Mouse (Mus musculus): Measurements from ENCODE around the gene Hs3st5.

Hs3st5 gene

GRCm38 (mm10) chr10:36506727-36507555 is at the start of gene Hs3st5:
TSS of gene Hs3st5 (plus strand) at chr10:36506814.
- under 1% methylated on average over 71 of the region's 71 CpGs for WGBS

GRCm38 (mm10) chr10:36468664-36469063 is 38.0 kb upstream of the Hs3st5 start:
- WGBS = 91% methylated on average over 3 of the region's 3 CpGs

GRCm38 (mm10) chr10:36471135-36471534 is 35.5 kb upstream of the Hs3st5 start:
- WGBS = 56% methylated on average over 3 of the region's 3 CpGs

- WGBS = 74% methylated on average over 3 of the region's 3 CpGs
Measured at GRCm38 (mm10) chr10:36474834-36475233, 31.8 kb upstream of the Hs3st5 start.

- 80% methylated on average over 4 of the region's 4 CpGs for WGBS
Measured at GRCm38 (mm10) chr10:36477543-36477942, 29.1 kb upstream of the Hs3st5 start.

DNA sequence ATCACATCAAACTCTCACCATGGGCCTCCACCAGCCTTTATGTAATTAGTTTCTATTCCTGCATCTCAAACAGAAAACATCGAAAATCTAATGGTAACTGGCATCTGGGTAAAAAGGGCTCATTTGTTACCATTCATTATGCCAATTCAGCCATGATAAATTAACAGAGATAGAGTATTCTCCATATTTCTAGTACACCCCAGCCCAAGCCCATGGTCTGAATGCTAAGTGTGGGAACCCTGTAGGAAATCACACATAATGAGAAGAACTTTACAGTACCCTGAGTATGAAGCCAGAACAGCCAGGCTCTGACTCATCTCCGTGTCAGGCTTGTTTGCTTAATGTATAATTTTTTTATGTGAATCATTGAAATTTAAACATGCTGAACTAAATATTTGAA is 23.3 kb upstream of the Hs3st5 start:
- WGBS = 60% methylated on average over 2 of the region's 2 CpGs

DNA sequence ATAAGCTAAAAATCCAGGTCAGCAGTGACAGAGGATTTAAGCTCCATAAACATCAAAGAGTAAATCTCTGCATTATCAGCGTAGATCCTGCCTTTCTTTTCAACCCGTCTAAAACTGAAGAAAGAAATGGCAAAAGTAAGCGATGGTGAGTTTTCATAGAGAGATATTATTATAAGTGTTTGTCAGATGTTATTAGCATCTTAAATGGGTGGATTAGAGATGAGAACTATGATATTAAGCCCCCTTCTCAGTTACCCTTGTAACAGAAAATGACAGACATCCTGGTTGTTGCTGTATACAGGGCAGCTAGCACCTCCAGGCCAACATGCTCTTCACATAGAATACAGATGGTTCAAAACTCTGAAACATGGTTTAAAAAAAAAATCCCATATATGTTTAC is 22.6 kb upstream of the Hs3st5 start:
- WGBS = 86% methylated on average over 3 of the region's 3 CpGs

DNA sequence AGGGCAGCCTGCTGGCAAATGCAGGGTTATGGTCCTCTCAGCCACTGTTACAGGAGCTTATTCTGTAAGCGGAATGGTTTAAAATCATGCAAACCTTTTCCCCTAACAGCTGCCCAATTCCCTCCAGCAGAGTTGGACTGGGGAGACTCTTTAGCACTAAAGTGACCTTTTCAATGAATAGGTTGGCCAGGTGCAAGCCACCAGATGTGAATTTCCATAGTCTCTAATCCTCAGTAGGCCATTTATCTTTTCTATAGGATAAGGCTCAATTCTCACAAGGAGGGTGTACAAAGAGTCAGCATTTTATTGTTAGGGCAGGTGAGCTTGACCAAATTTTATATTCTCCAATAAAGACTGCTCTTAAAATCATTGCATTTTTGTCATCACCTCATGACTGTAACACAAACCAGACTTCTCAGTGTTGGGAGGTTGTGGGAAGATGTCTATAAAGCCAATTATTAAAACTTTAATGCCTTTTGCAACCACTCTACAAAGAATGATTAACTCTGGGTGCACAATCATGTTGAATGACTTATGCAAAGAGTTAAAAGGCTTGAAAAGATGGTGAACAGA is 21.8 kb upstream of the Hs3st5 start:
- 91% methylated on average over 1 of the region's 1 CpGs for WGBS

DNA sequence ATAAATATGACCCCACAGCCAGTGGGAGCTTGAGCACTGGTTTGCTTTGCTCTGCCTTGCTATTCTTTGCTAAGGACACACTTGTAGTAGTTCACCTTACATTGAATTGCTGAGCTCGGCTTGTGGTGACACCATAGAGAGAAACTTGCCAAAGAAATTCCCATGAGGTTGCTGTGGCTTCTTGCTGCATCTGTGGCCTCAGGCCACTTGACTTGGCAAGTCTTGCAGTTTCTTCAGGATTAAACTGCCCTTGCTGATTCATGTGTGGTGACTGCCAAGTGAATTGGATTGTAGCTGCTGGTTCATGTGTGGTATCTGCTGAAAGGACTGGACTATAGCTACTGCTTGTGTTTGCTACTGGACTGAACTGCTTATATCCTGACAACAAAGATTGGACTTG is 13.0 kb upstream of the Hs3st5 start:
- WGBS = 86% methylated on average over 1 of the region's 1 CpGs

DNA sequence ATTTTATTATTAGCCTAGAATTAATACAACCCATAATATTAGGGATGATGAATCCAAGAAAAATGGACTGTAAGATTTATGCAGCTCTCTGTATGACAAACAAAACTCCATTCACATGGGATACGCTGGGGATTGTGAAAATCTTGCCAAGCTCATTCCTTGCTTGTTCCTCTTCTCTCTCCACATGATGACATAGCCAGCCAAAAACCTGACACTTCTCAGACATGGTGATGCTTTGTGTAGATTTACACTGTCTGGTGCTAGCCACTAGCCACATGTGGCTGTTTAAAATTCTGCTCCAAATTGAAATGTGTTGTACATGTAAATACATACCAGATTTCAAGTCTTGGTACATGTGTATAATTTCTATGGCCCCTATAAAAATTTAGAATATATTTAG is 6.9 kb upstream of the Hs3st5 start:
- 67% methylated on average over 1 of the region's 1 CpGs for WGBS

DNA sequence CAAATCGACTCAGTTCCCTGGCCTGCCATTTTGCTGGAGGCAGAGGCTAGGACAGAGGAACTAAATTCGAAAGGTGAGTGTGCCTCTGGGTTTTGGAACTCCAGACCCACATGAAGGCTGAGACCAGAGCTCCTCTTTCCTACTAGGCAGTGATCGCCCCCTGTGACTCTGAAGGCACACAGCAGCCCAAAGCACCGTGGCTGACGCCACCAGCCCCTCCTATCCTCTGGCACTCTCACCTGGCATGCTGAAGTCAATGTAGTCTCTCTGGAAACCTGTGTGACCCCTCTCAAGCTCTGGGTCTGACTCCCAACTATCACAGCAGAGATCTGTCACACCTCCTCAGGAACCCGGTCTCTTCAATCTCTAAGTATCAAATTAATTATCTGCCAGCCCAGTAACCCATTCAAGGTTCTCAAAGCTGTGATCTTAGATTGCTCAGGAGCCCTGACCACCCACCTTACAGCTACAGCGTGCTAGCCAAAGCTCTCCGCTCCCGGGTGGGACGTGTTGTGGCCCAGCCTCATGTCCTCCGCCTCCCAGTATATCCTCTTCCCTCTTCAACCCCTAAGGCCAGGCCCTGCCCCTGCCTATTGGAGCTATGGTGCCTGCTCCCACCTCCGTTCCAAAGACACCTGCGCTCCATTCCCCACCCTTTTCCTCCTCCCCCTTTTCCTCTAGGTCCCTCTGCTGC is 434 bp upstream of the Hs3st5 start:
- 10% methylated on average over 13 of the region's 13 CpGs for WGBS

DNA sequence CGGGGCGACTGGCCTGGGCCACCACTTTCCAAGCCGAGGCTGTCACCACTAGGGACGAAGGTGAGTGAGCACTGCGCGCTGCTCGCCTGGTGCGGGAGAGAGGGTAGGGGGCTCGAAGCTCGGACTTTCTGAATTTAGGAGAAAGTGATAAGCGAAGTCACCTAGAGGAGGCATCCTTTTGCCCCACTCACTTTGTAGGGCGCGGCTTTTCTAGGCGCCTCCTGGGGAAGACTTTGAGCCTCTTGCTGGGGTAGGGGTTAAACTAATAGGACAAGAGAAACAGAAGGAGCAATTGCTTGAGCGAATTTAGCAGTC is 899 bp downstream of the Hs3st5 start:
- 0% methylated on average over 15 of the region's 15 CpGs for WGBS

GRCm38 (mm10) chr10:36507991-36508546 is 1.5 kb downstream of the Hs3st5 start:
- 2% methylated on average over 18 of the region's 18 CpGs for WGBS

DNA sequence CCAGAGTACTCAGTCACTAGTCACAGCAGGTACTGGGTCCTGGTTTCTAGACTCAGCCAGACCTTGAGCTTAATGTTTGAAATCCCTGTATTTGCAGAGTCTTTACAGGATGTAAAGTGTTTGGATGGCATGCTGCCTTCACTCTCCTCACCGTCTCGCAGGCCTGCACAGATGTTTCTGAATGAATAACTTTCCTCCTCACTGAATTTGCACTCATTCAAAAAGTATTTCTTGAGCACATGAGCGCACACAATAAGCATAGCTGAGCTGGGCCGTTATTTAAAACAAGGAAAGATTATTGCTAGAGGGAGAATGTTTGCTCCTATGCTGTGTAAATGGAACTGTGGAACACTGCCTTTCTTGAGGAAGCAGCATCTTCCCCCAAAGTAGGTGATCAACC is 2.9 kb downstream of the Hs3st5 start:
- WGBS = 45% methylated on average over 4 of the region's 4 CpGs

GRCm38 (mm10) chr10:36533633-36534335 is 27.2 kb downstream of the Hs3st5 start:
- 69% methylated on average over 4 of the region's 4 CpGs for WGBS

GRCm38 (mm10) chr10:36546622-36547021 is 40.0 kb downstream of the Hs3st5 start:
- WGBS = 24% methylated on average over 2 of the region's 2 CpGs

DNA sequence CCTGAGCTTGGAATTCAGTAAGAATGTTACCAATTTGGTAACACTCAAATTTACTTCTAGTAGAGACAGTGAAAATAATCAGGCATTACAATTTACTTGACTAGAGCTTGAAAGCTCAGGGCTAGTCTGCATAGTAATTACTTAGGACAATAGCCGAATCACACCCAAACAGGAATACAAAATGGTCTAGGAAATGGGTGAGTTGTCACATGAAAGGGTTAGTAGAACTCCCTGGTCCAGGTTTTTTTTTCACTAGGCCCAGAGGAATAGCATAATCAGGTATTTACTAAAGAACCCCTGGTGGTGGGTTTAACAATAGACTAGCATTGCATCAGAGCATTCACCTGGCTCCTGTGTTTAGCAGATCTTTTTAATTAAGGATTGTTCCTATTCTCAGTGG is 41.1 kb downstream of the Hs3st5 start:
- WGBS = 89% methylated on average over 1 of the region's 1 CpGs

DNA sequence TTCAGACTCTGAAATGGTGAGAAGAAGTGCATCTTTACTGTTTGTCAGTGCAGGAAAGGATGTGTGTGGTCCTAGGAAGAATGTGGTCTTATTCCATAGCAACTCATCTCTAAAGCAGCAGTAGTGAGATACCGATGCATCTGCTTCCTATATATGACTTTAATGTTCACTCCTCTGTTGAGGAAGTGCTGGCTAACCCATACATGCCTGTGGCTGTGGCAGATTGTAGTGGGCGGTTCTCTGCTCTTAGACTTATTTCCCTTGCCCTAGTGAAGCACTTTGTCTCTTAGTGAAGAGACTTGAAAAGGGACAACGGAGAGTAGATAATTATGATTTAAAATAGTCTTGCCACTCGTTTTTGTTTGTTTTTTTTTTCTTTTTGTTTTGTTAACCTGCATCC is 47.4 kb downstream of the Hs3st5 start:
- 53% methylated on average over 4 of the region's 4 CpGs for WGBS

DNA sequence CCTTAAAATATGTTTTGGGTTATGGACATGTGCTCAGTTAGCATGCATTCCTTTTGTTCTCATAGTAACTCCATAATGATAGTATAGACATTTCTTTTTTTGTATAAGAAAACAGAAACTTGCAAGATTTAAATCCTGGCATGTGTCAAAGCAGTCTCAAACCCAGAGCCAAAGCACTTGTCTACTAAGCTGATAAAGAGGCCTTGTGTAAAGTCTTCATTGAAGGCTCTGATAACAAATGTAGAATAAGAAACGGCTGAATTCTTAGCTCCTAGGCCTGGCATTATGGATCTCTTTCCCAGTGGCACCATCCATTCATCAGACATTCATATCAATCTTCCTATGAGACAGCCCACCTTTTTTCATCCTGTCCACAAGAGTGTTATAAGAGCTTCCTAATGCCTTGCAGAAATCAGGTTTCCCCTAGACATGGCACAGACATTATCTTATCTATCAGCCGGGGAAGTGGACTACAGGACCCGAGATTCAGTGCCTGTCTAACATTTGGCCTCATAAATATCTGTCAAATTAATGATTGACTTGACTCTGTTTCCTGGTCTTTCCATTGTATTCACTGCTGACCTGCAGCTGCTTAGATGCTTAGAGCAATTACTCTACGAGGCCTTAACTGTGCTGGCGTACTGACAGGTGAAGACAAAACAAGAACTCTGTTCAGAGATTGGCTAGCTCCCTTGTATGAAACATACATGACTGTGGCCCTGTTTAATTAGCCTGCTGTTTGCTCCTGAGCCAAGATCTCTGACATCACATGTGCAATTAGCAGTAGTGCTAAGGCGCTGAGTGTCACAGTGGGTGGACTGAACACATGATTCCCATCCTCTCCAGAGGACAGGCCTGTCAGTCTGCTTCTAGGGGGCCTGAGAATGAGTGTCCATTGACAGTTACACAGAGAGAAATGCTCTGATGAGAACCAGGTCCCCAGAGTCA is 48.6 kb downstream of the Hs3st5 start:
- WGBS = 77% methylated on average over 6 of the region's 6 CpGs

DNA sequence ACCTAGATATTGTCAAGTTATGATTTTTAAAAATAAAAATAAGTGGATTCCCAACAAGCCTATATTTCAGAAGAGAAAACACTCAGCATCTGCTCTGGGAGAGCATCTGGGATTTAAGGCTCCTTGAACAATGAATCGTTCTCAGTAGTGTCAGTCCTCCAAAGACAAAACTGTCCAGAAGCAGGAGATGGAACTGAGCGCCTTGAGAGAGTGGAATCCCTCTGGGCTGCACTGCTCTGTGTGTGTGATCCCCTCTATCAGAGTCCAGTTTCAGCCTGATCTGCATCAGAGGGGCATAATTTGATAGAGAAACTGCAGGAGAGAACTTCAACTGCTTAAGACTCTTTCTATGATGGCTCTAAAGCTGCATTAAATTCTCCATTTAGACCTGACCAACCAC is 49.5 kb downstream of the Hs3st5 start:
- 74% methylated on average over 2 of the region's 2 CpGs for WGBS

DNA sequence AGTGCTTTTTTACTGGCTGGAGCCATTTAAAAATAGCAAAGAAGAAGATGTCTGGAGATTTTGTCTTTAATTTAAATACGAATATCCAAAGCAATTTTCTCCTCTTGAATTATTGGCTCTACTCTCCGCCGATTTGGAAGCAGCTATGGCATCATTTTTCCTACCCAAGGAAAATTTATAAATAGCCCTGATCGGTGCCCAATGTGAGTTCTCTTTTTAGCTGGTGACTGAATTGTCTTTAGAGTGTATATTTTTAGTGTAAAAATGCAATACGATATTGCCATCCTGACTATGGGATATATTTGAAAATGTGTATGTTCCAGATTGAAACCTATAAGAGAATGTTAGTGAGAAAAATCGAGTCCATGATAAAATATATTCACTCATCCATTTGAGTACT is 51.1 kb downstream of the Hs3st5 start:
- 51% methylated on average over 6 of the region's 6 CpGs for WGBS
